Mouse (Mus musculus) liver, embryonic 14.5 days (tissue): Measurements from ENCODE around the gene Nptx1. TPM values are rescaled to one million over a fixed set of nuclear protein-coding genes. Genes with fewer than 3 reads are reported as not detected.
A peak's percentile ranks its signal among the peaks of the same experiment; 100 is the strongest.

Source experiments
- ATAC-seq: fragments of 200-750 bp; cut with Nextera tagmentation; 2 replicates; pipeline ENCODE4 v1.8.0; 2017; ENCODE audit warnings: moderate number of reproducible peaks, mild to moderate bottlenecking, moderate library complexity; ENCODE audit not compliant: insufficient read depth
- DNase-seq, 3 experiments: peaks; one replicate each; pipeline ENCODE4 v3.0.0-alpha.2; 2012 to 2013; ENCODE audit warnings: low read depth in 3 of 3, low spot score in 3 of 3
- H3K27ac ChIP-seq: fragments of 300-500 bp; sonication (generic); 2 replicates; pipeline ENCODE4 v1.5.1; 2014; ENCODE audit warnings: moderate library complexity, mild to moderate bottlenecking, control low read depth, inconsistent platforms
- H3K27me3 ChIP-seq: fragments of 300-500 bp; sonication (generic); 2 replicates; pipeline ENCODE4 v1.6.1; 2014; ENCODE audit warnings: mild to moderate bottlenecking, low read length, moderate library complexity; ENCODE audit not compliant: control insufficient read depth, insufficient read depth
- H3K36me3 ChIP-seq: fragments of 300-500 bp; sonication (generic); replicated peaks from 2 replicates; pipeline ENCODE4 v1.6.1; 2014; ENCODE audit warnings: low read depth; ENCODE audit not compliant: control insufficient read depth, insufficient read depth
- H3K4me1 ChIP-seq, 2 experiments: fragments of 200-500 bp in 1 of 2; fragments of 300-500 bp in 1 of 2; sonication (generic) in 1 of 2; replicated peaks; 2 replicates each; pipeline ENCODE4 v1.6.1; 2012 to 2014; ENCODE audit warnings: antibody characterized with exemption in 1 of 2, inconsistent platforms in 1 of 2, low read length in 1 of 2; ENCODE audit not compliant: control insufficient read depth in 2 of 2, insufficient read depth in 2 of 2
- H3K4me2 ChIP-seq: fragments of 300-500 bp; sonication (generic); 2 replicates; pipeline ENCODE4 v1.6.1; 2014; ENCODE audit warnings: low read depth, mild to moderate bottlenecking, control low read depth, moderate library complexity
- H3K4me3 ChIP-seq, 2 experiments: fragments of 200-500 bp in 1 of 2; fragments of 300-500 bp in 1 of 2; sonication (generic) in 1 of 2; 2 replicates each; pipeline ENCODE4 v1.5.1; 2012 to 2014; ENCODE audit warnings: low read depth in 2 of 2, low read length in 2 of 2, mild to moderate bottlenecking in 2 of 2, control low read depth in 1 of 2, inconsistent platforms in 1 of 2, moderate library complexity in 1 of 2; ENCODE audit not compliant: insufficient read depth in 1 of 2
- H3K9ac ChIP-seq: fragments of 300-500 bp; sonication (generic); replicated peaks from 2 replicates; pipeline ENCODE4 v1.6.1; 2014; ENCODE audit warnings: mild to moderate bottlenecking, control low read depth, moderate library complexity
- H3K9me3 ChIP-seq: fragments of 300-500 bp; sonication (generic); 2 replicates; pipeline ENCODE4 v1.6.1; 2016; ENCODE audit warnings: low read length, mixed read lengths; ENCODE audit not compliant: control insufficient read depth
- CTCF ChIP-seq: IDR thresholded peaks from 2 replicates; pipeline ENCODE4 v1.5.1; 2016; ENCODE audit warnings: antibody characterized with exemption, low read depth, control low read depth
- EP300 ChIP-seq: IDR thresholded peaks from 2 replicates; pipeline ENCODE4 v1.6.1; 2016; ENCODE audit warnings: antibody characterized with exemption, low read depth
- whole genome bisulfite sequencing: fragments of 180-500 bp; shearing (Covaris S2); extraction: QIAGEN DNeasy Blood & Tissue Kit; methylation state at CpG from one replicate; pipeline ENCODE4 v1.1.7; 2014; ENCODE audit not compliant: insufficient replicate concordance; 5-methylcytosine and 5-hydroxymethylcytosine counted together
- polyA plus RNA-seq, 2 experiments: library from polyadenylated mRNA; depleted of rRNA in 1 of 2; stranded (reverse) in 1 of 2; unstranded in 1 of 2; fragments of >200 nt; fragmentation: Nextera tagmentation in 1 of 2; extraction: Ambion mirVana in 1 of 2; gene quantifications; 2 replicates each; pipeline versions ENCODE4 v1.2.1 to v1.2.3; 2012 to 2014

Gene Nptx1
- polyA plus RNA-seq, 2 experiments = not detected

DNA sequence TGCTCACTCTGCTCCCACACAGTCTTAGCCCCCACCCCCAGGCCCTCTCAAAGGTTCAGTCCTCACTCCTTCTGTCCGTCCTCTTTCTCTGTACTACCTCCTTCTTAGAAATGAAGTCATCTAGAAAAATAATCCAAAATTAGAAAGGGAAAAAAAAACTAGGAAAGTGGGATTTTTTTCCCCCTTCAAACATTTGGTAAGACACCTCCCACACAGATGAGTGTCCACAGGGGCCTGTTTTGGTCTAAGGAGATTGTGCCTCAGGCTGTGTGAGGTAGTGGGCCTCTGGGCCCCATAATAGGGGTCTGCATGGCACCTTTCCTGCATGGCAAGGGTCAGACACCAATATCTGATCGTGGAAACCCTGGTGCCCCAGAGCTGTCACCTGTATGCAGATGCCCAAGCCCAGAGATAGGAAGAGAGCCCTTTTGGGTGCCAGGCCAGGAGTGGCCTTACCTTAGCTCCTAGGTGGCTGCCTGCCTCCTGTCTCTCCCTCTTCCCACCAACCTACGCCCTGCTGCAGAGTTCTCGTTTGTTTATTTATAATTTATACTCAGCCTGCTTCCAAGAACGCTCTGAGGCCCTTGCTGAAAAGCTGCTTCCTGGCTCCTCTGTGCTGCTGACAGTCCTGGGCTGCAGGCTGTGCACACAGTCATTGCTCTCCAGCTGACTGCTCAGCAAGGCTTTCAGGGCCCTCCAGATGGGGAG lies 27.4 kb downstream of the Nptx1 start:
- no peak overlapping the region for H3K27ac ChIP-seq
- no peak for ATAC-seq
- peaks cover 5% of the 10 kb centered on the region; the same call in 1 of the 2 replicates for H3K27me3 ChIP-seq
- H3K9me3 ChIP-seq = no peaks in the 10 kb centered on the region
- TF ChIP-seq CTCF = no peak
- no peak for TF ChIP-seq EP300
- DNase-seq = no peak
- no peak overlapping the region for H3K9ac ChIP-seq
- H3K4me1 ChIP-seq = no peaks in the 10 kb centered on the region
- H3K4me3 ChIP-seq = no peak overlapping the region
- H3K36me3 ChIP-seq = no peaks in the 10 kb centered on the region
- H3K4me2 ChIP-seq = no peak overlapping the region
- 43% methylated on average over 5 of the region's 5 CpGs for WGBS

DNA sequence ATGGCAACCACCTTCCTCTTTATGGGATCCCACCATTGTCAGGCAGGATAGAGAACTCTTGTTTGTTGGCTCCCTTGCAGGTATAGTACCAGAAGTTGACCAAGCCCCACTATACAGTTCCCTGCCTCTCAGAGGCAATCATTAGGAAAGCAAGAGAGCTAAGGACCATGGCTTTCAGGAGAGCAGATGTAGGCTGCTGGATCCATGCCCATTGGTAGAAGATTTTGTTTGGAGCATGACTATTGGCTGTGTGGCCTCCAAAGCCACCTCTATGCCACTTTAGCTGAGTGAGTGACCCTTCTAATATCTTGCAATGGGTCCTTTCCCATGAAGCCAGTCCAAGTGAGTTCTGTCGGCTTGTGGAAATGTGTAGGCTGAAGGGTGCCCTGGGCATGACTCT lies 28.2 kb downstream of the Nptx1 start:
- H3K36me3 ChIP-seq = no peaks in the 10 kb centered on the region
- H3K4me1 ChIP-seq = no peaks in the 10 kb centered on the region
- TF ChIP-seq CTCF = no peak
- no peak for TF ChIP-seq EP300
- no peak overlapping the region for H3K9ac ChIP-seq
- no peaks in the 10 kb centered on the region for H3K9me3 ChIP-seq
- 59% methylated on average over 1 of the region's 1 CpGs for WGBS
- no peak overlapping the region for H3K4me2 ChIP-seq
- DNase-seq (no peak), ATAC-seq (no peak)
- H3K27ac ChIP-seq = no peak overlapping the region
- H3K4me3 ChIP-seq = no peak overlapping the region
- H3K27me3 ChIP-seq = peaks cover 8% of the 10 kb centered on the region

DNA sequence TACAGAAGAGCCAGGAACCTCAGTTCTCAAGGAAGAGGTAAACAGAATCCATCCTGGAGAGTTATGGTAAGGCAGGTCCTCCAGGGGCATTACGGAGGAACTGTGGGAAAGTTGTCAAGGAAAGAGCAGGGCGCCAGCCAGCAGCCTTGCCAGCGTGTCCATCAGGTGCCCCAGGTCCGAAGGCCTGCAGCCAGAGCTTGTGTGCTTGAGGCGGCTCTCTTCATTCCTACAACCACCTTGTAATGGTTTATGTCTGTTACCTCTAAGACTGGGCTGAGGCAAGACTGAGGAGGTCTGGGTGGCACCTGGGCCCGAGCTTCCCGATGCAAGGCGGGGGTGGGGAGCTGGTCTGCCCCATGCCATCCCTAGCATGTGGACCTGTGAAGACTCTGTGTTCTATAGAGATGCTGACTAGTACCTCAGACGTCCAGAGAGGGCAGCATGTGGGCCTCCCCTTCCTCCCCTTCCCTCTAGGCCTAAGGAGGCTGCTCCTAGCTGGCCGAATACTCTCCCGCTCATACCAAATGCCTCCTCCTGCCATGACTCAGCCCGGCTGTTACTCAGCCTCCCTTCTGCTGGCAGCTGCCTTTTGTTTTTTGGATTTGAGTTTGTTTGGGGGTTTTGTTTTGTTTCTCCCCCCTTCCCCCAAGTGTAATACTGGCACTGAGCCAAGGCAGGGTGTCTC lies 30.7 kb downstream of the Nptx1 start:
- H3K4me2 ChIP-seq = no peak overlapping the region
- ATAC-seq (no peak), DNase-seq (no peak)
- no peak overlapping the region for H3K9ac ChIP-seq
- no peaks in the 10 kb centered on the region for H3K36me3 ChIP-seq
- H3K4me3 ChIP-seq = no peak overlapping the region
- H3K4me1 ChIP-seq = no peaks in the 10 kb centered on the region
- H3K27ac ChIP-seq = no peak overlapping the region
- H3K9me3 ChIP-seq = no peaks in the 10 kb centered on the region
- 56% methylated on average over 12 of the region's 12 CpGs for WGBS
- TF ChIP-seq EP300 = no peak
- TF ChIP-seq CTCF = peak; percentile 6; the same call in 1 of the 2 replicates
- H3K27me3 ChIP-seq = peaks cover 20% of the 10 kb centered on the region

DNA sequence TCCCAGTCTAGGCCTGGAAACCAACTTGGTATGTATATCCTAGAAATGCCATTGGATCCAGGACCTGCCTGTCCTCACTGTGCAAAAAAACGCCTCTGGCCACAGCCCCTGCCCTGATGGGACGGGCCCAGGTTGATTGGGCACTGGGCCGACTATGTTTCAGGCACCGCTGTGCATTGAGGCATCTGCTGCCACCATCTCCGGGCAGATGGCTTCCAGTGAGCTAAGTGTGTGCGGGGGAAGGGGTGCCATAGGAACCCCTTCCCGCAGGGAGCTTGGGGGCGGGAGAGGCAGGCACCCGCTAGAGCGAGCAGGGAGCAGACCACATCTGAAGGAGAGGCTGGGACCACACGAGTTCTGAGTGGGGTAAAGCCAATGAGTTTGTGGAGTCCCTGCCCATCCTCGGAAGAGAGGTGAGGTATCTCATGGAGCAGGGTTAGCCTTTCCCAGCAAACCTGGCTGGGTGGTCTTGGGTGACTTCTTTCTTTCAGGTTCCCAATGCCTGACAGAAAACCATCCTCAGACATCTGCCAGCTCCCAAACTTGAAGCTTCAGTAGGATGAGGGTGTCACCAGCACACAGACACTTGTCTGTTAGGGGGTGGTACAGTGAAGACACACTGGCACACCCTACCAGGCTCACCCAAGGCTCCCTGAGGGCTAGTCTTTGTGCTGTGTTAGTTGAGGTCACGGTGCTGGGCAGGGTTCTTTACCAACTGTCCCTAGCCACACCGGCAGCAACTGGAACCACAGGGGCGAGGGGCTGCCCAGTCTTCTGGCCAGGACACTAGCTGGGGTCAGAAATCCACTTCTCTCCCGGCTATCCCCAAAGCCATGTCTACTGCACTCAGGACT lies 31.5 kb downstream of the Nptx1 start:
- no peak overlapping the region for H3K9ac ChIP-seq
- H3K4me3 ChIP-seq = no peak overlapping the region
- H3K27ac ChIP-seq = no peak overlapping the region
- no peaks in the 10 kb centered on the region for H3K36me3 ChIP-seq
- no peak overlapping the region for H3K4me2 ChIP-seq
- WGBS = 53% methylated on average over 16 of the region's 16 CpGs
- no peaks in the 10 kb centered on the region for H3K9me3 ChIP-seq
- TF ChIP-seq EP300 (no peak), CTCF (no peak)
- H3K4me1 ChIP-seq = no peaks in the 10 kb centered on the region
- ATAC-seq = no peak
- peaks cover 20% of the 10 kb centered on the region for H3K27me3 ChIP-seq
- DNase-seq = no peak
